Mouse (Mus musculus) midbrain, embryonic 16.5 days (tissue): ENCODE measurements at regions not wholly inside any gene's neighbourhood (a gene's known extent, or its start where the extent isn't known, plus 50 kb on each side); places are given as distances from the start of the nearest gene placed in this dataset.

ENCODE experiments used
- ATAC-seq: fragments of 200-750 bp; cut with Nextera tagmentation; 2 replicates; pipeline ENCODE4 v1.8.0; 2017; ENCODE audit warnings: moderate TSS enrichment
- H3K27ac ChIP-seq: fragments of 300-500 bp; sonication (generic); 2 replicates; pipeline ENCODE4 v1.5.1; 2014; ENCODE audit warnings: mild to moderate bottlenecking, low read length, mixed read lengths
- H3K27me3 ChIP-seq: fragments of 300-500 bp; sonication (generic); 2 replicates; pipeline ENCODE4 v1.6.1; 2014; ENCODE audit warnings: low read depth, low read length, mixed read lengths; ENCODE audit not compliant: control insufficient read depth, insufficient read depth
- H3K36me3 ChIP-seq: fragments of 300-500 bp; sonication (generic); 2 replicates; pipeline ENCODE4 v1.6.1; 2014; ENCODE audit warnings: mild to moderate bottlenecking, low read length, moderate library complexity, mixed read lengths; ENCODE audit not compliant: control insufficient read depth, insufficient read depth
- H3K4me1 ChIP-seq: fragments of 300-500 bp; sonication (generic); 2 replicates; pipeline ENCODE4 v1.6.1; 2014; ENCODE audit warnings: mild to moderate bottlenecking, low read length, mixed read lengths; ENCODE audit not compliant: control insufficient read depth, insufficient read depth
- H3K4me2 ChIP-seq: fragments of 300-500 bp; sonication (generic); 2 replicates; pipeline ENCODE4 v1.6.1; 2014; ENCODE audit warnings: mild to moderate bottlenecking, low read length, mixed read lengths
- H3K4me3 ChIP-seq: fragments of 300-500 bp; sonication (generic); 2 replicates; pipeline ENCODE4 v1.5.1; 2014; ENCODE audit warnings: low read depth, mild to moderate bottlenecking, low read length, moderate library complexity, mixed read lengths
- H3K9ac ChIP-seq: fragments of 300-500 bp; sonication (generic); 2 replicates; pipeline ENCODE4 v1.6.1; 2014; ENCODE audit warnings: low read depth, low read length, mixed read lengths
- H3K9me3 ChIP-seq: fragments of 300-500 bp; sonication (generic); replicated peaks from 2 replicates; pipeline ENCODE4 v1.6.1; 2014; ENCODE audit warnings: mild to moderate bottlenecking, low read length, mixed read lengths; ENCODE audit not compliant: control insufficient read depth, poor library complexity, severe bottlenecking
- WGBS: fragments of 180-500 bp; shearing (Covaris S2); extraction: QIAGEN DNeasy Blood & Tissue Kit; methylation state at CpG from one replicate; pipeline ENCODE4 v1.1.7; 2014; 5-methylcytosine and 5-hydroxymethylcytosine counted together

- H3K36me3 ChIP-seq = no peaks in the 10 kb centered on the region
- H3K4me1 ChIP-seq = no peaks in the 10 kb centered on the region
- H3K9me3 ChIP-seq = 0 out of 2 replicates have a peak, but pooled peaks cover 2% of the 10 kb centered on the region
- no peak overlapping the region for H3K27ac ChIP-seq
- no peak overlapping the region for H3K4me3 ChIP-seq
- 92% methylated on average over 3 of the region's 3 CpGs for WGBS
- no peak for ATAC-seq
- no peak overlapping the region for H3K9ac ChIP-seq
- no peak overlapping the region for H3K4me2 ChIP-seq
- H3K27me3 ChIP-seq = no peaks in the 10 kb centered on the region
These were observed 132.9 kb upstream of the Abca1 start for GRCm38 (mm10) chr4:53292606-53293005.

DNA sequence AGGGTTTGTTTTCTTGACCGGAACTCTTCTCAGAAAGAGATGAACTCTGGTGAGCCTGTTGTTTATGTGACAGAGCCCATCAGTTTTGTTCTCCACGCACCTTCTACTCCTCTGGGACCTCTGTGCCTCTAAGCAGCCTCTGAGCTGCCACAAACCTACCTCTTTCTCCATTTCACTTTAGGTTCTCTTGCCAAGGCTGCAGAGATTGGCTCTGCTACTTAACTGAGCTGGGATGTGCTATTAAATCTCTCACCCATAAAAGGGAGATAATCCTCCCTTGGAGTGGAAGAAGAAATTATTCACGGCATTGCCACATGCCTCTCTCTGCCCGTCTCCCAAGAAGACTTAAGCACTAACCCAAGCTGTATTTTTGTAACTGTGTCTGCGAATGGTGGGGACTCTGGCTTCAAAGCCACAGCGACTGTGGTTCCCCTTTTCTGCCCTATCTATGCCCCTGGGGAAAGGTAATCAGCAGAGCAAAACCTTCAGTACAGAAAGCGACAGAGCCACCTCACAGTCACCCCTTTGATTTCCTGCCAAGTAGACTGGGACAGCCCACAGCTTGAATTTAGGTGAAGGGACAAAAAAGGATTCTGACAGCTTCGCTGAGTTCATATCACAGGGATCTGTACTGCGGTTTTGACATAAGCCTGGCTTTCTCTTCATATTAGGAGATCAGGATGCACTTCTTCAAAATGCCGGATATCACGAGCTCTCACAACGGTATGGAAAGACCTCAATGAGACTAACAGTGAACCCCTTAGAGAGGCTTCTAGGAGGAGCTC lies 118.2 kb upstream of the Abca1 start:
- WGBS = 32% methylated on average over 12 of the region's 12 CpGs
- H3K4me3 ChIP-seq = no peak overlapping the region
- no peaks in the 10 kb centered on the region for H3K27me3 ChIP-seq
- peak; percentile 64 for ATAC-seq
- H3K9ac ChIP-seq = no peak overlapping the region
- H3K4me2 ChIP-seq = peak overlapping the region; percentile 26
- no peaks in the 10 kb centered on the region for H3K36me3 ChIP-seq
- no peaks in the 10 kb centered on the region for H3K9me3 ChIP-seq
- peaks cover 10% of the 10 kb centered on the region for H3K4me1 ChIP-seq
- peak overlapping the region; percentile 54 for H3K27ac ChIP-seq

GRCm38 (mm10) chr4:53270433-53270832 lies 110.7 kb upstream of the Abca1 start:
- no peaks in the 10 kb centered on the region for H3K4me1 ChIP-seq
- no peak overlapping the region for H3K9ac ChIP-seq
- H3K4me2 ChIP-seq = no peak overlapping the region
- WGBS = 91% methylated on average over 10 of the region's 10 CpGs
- no peaks in the 10 kb centered on the region for H3K27me3 ChIP-seq
- H3K36me3 ChIP-seq = no peaks in the 10 kb centered on the region
- ATAC-seq = no peak
- peaks cover 3% of the 10 kb centered on the region; the same call in 1 of the 2 replicates for H3K9me3 ChIP-seq
- no peak overlapping the region for H3K27ac ChIP-seq
- H3K4me3 ChIP-seq = no peak overlapping the region

DNA sequence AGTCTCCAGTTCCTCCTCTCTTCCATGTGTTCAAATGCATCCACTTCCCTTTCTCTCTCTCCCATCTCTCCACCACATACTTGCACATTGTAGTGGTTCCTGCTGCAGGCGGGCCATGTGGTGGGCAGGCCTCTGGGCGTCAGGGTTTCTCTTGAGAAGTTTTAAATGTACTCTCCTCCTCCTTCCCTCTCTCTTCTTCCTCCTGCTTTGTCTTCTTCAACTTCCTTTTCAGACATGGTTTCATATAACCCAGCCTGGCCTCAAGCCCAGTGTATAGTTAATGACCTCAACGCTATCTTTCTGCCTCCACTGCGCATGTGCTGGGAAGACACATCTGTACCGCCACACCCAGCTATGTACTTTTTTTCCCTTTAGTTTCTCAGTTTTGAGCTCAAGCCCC lies 110.3 kb upstream of the Abca1 start:
- Histone ChIP-seq H3K27ac (no peak overlapping the region), H3K9me3 (peaks cover 3% of the 10 kb centered on the region; the same call in 1 of the 2 replicates), H3K4me2 (no peak overlapping the region), H3K4me1 (no peaks in the 10 kb centered on the region), H3K4me3 (no peak overlapping the region), H3K27me3 (no peaks in the 10 kb centered on the region), H3K9ac (no peak overlapping the region), H3K36me3 (no peaks in the 10 kb centered on the region)
- ATAC-seq = no peak
- WGBS = 92% methylated on average over 5 of the region's 5 CpGs

GRCm38 (mm10) chr4:53269251-53269842 lies 109.7 kb upstream of the Abca1 start:
- no peak overlapping the region for H3K9ac ChIP-seq
- H3K36me3 ChIP-seq = no peaks in the 10 kb centered on the region
- WGBS = 91% methylated on average over 5 of the region's 5 CpGs
- H3K9me3 ChIP-seq = peaks cover 3% of the 10 kb centered on the region; the same call in 1 of the 2 replicates
- H3K27me3 ChIP-seq = no peaks in the 10 kb centered on the region
- H3K27ac ChIP-seq = no peak overlapping the region
- no peak overlapping the region for H3K4me3 ChIP-seq
- no peak overlapping the region for H3K4me2 ChIP-seq
- peaks cover 1% of the 10 kb centered on the region; the same call in 1 of the 2 replicates for H3K4me1 ChIP-seq
- no peak for ATAC-seq

DNA sequence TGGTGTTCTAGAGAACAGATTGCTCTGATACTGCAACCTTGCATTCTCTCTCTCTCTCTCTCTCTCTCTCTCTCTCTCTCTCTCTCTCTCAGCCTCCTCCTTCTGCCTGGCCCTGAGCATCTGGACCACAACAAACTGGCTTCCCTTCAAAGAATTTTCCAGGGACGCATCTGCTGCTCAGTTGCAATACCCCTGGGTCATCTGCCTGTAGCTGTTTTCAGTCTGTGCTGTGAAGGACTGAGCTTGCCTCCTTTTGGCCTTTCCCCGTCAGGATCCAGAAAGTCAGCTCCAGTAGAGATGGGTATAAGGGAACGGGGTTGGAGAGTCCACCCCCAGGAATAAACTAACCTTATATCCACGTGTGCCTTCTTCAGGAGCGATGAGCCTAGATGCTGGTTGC lies 105.2 kb upstream of the Abca1 start:
- no peak overlapping the region for H3K9ac ChIP-seq
- H3K4me3 ChIP-seq = no peak overlapping the region
- H3K36me3 ChIP-seq = no peaks in the 10 kb centered on the region
- peaks cover 10% of the 10 kb centered on the region for H3K4me1 ChIP-seq
- no peaks in the 10 kb centered on the region for H3K27me3 ChIP-seq
- H3K9me3 ChIP-seq = peaks cover 3% of the 10 kb centered on the region; the same call in 1 of the 2 replicates
- no peak overlapping the region for H3K27ac ChIP-seq
- no peak; the same call in 1 of the 2 replicates for ATAC-seq
- WGBS = 67% methylated on average over 5 of the region's 5 CpGs
- H3K4me2 ChIP-seq = no peak overlapping the region

- no peak overlapping the region for H3K4me2 ChIP-seq
- no peak overlapping the region; the same call in 1 of the 2 replicates for H3K27ac ChIP-seq
- H3K4me3 ChIP-seq = no peak overlapping the region
- H3K36me3 ChIP-seq = no peaks in the 10 kb centered on the region
- 51% methylated on average over 2 of the region's 2 CpGs for WGBS
- peaks cover 10% of the 10 kb centered on the region for H3K4me1 ChIP-seq
- H3K27me3 ChIP-seq = no peaks in the 10 kb centered on the region
- peaks cover 3% of the 10 kb centered on the region; the same call in 1 of the 2 replicates for H3K9me3 ChIP-seq
- ATAC-seq = no peak
- H3K9ac ChIP-seq = no peak overlapping the region
These were observed 104.8 kb upstream of the Abca1 start for GRCm38 (mm10) chr4:53264501-53264900.

DNA sequence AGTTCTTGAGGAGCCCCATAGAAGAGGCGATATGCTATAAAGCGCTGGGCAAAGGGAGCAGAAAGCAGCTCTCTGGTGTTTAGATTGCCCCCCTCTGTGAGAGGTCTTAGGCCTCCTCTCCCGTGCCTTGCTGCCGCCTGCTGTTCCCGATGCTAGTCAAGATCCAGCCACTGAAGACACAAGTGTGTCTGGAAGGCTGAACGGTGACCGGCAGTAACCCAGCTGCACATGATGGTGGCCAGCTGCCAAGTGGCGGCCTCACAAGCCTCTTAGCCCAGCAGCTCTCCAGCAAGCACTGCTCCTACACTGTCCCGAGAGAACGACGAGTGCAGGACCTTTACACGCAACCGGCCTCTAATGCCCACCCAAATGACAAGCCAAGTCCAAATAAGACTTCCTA lies 104.1 kb upstream of the Abca1 start:
- Histone ChIP-seq H3K4me1 (peaks cover 10% of the 10 kb centered on the region), H3K4me2 (no peak overlapping the region), H3K27ac (peak overlapping the region; percentile 45), H3K36me3 (no peaks in the 10 kb centered on the region), H3K4me3 (no peak overlapping the region), H3K9me3 (peaks cover 3% of the 10 kb centered on the region; the same call in 1 of the 2 replicates), H3K27me3 (no peaks in the 10 kb centered on the region), H3K9ac (no peak overlapping the region)
- ATAC-seq = peak; percentile 94
- 43% methylated on average over 13 of the region's 13 CpGs for WGBS

- H3K27me3 ChIP-seq = no peaks in the 10 kb centered on the region
- no peaks in the 10 kb centered on the region for H3K36me3 ChIP-seq
- H3K4me3 ChIP-seq = no peak overlapping the region
- H3K9ac ChIP-seq = no peak overlapping the region
- WGBS = 93% methylated on average over 5 of the region's 5 CpGs
- H3K4me1 ChIP-seq = peaks cover 10% of the 10 kb centered on the region
- H3K4me2 ChIP-seq = no peak overlapping the region
- H3K9me3 ChIP-seq = no peaks in the 10 kb centered on the region; the same call in 1 of the 2 replicates
- ATAC-seq = no peak
- no peak overlapping the region for H3K27ac ChIP-seq
These were observed 102.8 kb upstream of the Abca1 start for GRCm38 (mm10) chr4:53262466-53262865.
